Mouse (Mus musculus) kidney, adult 11 months (tissue): Measurements from ENCODE around the gene Yif1b.
"Not testable (repeated sequence)": the region's sequence is repeated elsewhere in the genome, so short reads cannot be mapped to it uniquely, and the experiment has no call there.

Source experiments
- DNase-seq: peaks from one replicate; pipeline ENCODE4 v3.0.0; 2022

The Yif1b gene

GRCm38 (mm10) chr7:29238019-29238967 lies at the start of gene Yif1b:
TSS of gene Yif1b (plus strand) at chr7:29238329.
- peak; percentile 99 for DNase-seq

- not testable (repeated sequence) for DNase-seq
These were observed 43.9 kb upstream of the Yif1b start for GRCm38 (mm10) chr7:29194230-29194629.

GRCm38 (mm10) chr7:29202577-29202976 lies 35.6 kb upstream of the Yif1b start:
- DNase-seq: no peak

GRCm38 (mm10) chr7:29211013-29211412 lies 27.1 kb upstream of the Yif1b start:
- not testable (repeated sequence) for DNase-seq

- DNase-seq: peak; percentile 89
These were observed 26.5 kb upstream of the Yif1b start for GRCm38 (mm10) chr7:29211415-29212198.

- no peak for DNase-seq
These were observed 25.8 kb upstream of the Yif1b start for GRCm38 (mm10) chr7:29212199-29212765.

GRCm38 (mm10) chr7:29212775-29213560 lies 25.2 kb upstream of the Yif1b start:
- DNase-seq: not testable (repeated sequence)

GRCm38 (mm10) chr7:29213675-29214082 lies 24.4 kb upstream of the Yif1b start, which contains the start of gene Catsperg1:
TSS of gene Catsperg1 (minus strand) at chr7:29214035.
- peak; percentile 21 for DNase-seq

- no peak for DNase-seq
These were observed 23.9 kb upstream of the Yif1b start for GRCm38 (mm10) chr7:29214236-29214635.

- no peak for DNase-seq
These were observed 23.3 kb upstream of the Yif1b start for GRCm38 (mm10) chr7:29214846-29215245.

- no peak for DNase-seq
These were observed 13.3 kb upstream of the Yif1b start for GRCm38 (mm10) chr7:29224756-29225394.

- no peak for DNase-seq
These were observed 12.6 kb upstream of the Yif1b start for GRCm38 (mm10) chr7:29225520-29225919.

- DNase-seq: no peak
These were observed 9.9 kb upstream of the Yif1b start for GRCm38 (mm10) chr7:29228202-29228601.

- DNase-seq: no peak
These were observed 7.6 kb upstream of the Yif1b start for GRCm38 (mm10) chr7:29230560-29230959.

GRCm38 (mm10) chr7:29231517-29231916 lies 6.6 kb upstream of the Yif1b start:
- DNase-seq: no peak

GRCm38 (mm10) chr7:29232247-29233013 lies 5.7 kb upstream of the Yif1b start, which contains the start of gene Kcnk6:
TSS of gene Kcnk6 (minus strand) at chr7:29232515.
- no peak for DNase-seq

- no peak for DNase-seq
These were observed 4.4 kb upstream of the Yif1b start for GRCm38 (mm10) chr7:29233745-29234144.

- DNase-seq: no peak
These were observed 3.5 kb upstream of the Yif1b start for GRCm38 (mm10) chr7:29234661-29235060.

GRCm38 (mm10) chr7:29236593-29236992 lies 1.5 kb upstream of the Yif1b start:
- no peak for DNase-seq

GRCm38 (mm10) chr7:29237596-29237995 lies 533 bp upstream of the Yif1b start:
- DNase-seq: not testable (repeated sequence)
